Mouse (Mus musculus) cortical plate, adult 2 months (tissue): ENCODE data around the gene Pbx1. TPM values are rescaled to one million over a fixed set of nuclear protein-coding genes. Genes with fewer than 3 reads are reported as not detected.

Experiments
- H3K27ac ChIP-seq: fragments of 200-500 bp; 2 replicates; pipeline ENCODE4 v1.5.1; 2012; ENCODE audit warnings: low read length, control low read depth, inconsistent platforms; ENCODE audit not compliant: insufficient read depth
- H3K4me1 ChIP-seq: fragments of 200-500 bp; 2 replicates; pipeline ENCODE4 v1.6.1; 2011; ENCODE audit warnings: low read length; ENCODE audit not compliant: control insufficient read depth, insufficient read depth
- H3K4me3 ChIP-seq: fragments of 200-500 bp; 2 replicates; pipeline ENCODE4 v1.5.1; 2011; ENCODE audit warnings: mild to moderate bottlenecking, low read length, control low read depth; ENCODE audit not compliant: insufficient read depth
- CTCF ChIP-seq: fragments of 200-500 bp; IDR thresholded peaks from 2 replicates; pipeline ENCODE4 v1.5.1; 2011; ENCODE audit warnings: mild to moderate bottlenecking, control low read depth, low read length; ENCODE audit not compliant: insufficient read depth; ENCODE audit errors: extremely low read depth
- POLR2A ChIP-seq: fragments of 200-500 bp; IDR thresholded peaks from 2 replicates; pipeline ENCODE4 v1.6.1; 2011; ENCODE audit warnings: mild to moderate bottlenecking, low read length, control low read depth; ENCODE audit not compliant: insufficient read depth; ENCODE audit errors: extremely low read depth
- polyA plus RNA-seq: library from polyadenylated mRNA; depleted of rRNA; stranded (reverse); fragments of >200 nt; gene quantifications from 2 replicates; pipeline ENCODE4 v1.2.3, GENCODE M21; 2012

Pbx1 gene
- polyA plus RNA-seq, 1 experiment: 65.5 TPM

- Histone ChIP-seq H3K4me3 (no peak overlapping the region), H3K4me1 (peaks cover 17% of the 10 kb centered on the region), H3K27ac (no peak overlapping the region)
- TF ChIP-seq CTCF: no peak
- TF ChIP-seq POLR2A: no peak
Observed at GRCm38 (mm10) chr1:168377650-168378049, 54.4 kb downstream of the Pbx1 start.

DNA sequence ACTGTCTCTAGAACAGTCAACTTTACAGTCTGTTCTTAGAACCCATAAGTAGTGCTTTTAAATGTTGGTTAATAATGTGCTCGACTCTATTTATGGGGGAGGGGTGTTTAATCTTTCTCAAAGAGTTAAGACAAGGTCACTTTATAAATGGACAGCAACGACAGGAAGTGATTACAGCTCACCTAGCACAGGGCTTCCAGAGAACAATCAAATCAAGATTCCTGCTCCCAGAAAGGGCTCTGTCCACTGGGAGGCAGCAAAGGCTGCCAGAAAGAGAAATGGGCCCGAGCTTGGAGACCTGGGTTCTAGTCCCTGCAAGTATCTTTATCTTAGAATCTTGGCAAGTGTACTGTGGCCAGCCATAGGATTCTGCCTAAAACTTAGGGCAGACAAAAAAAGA is 55.7 kb downstream of the Pbx1 start:
- no peak overlapping the region for H3K4me3 ChIP-seq
- no peak overlapping the region for H3K27ac ChIP-seq
- peaks cover 12% of the 10 kb centered on the region for H3K4me1 ChIP-seq
- TF ChIP-seq POLR2A (no peak), CTCF (peak; percentile 25; the same call in 1 of the 2 replicates)

DNA sequence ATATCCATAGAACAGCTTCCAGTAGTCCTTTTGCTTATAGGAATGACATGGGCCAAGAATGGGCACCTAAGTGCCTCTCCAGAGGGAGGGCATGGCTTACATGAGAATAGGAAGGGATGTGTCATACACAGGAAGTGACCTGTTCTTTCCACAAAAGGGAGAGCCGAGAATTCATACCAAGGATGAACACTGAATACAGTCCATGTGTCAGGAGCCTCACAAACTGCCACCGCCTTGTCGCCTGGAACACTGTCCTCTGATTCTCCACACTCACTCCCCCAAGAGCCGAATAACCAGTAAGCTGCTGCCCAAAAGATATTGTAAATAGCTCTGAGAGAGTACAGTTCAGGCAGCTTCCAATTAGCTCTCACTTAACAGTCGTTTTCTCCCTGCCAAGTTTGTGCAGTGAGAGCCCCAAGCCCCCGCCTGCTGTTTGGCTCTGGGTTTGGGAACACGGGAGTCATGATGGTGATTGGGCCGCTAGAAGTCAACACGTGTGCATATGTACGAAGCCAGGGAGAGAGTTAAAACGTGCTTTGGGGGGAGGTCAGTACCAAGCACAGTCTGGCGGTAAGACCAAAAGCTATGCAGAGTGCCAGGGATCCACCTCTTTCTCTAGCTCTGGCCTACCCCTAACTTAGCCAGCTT is 57.0 kb downstream of the Pbx1 start:
- Histone ChIP-seq H3K4me3 (no peak overlapping the region), H3K27ac (no peak overlapping the region), H3K4me1 (peaks cover 6% of the 10 kb centered on the region)
- TF ChIP-seq CTCF (no peak), POLR2A (no peak)

DNA sequence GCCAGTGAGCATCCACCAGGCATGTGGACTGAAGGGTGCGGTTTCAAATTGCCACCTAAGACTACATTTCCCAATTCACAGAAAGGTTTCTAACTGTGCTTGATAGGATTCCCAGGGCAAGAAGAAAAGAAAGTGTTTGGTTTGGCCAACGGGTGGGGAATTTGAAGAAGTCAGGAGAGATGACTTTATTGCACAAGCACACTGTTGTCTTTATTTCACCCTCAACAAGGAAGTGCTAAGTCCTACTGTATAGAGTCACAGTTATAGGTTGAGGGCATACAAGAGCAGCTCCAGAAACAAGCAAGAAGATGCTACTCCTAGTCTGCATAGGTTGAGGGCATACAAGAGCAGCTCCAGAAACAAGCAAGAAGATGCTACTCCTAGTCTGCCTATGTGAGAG is 60.0 kb downstream of the Pbx1 start:
- no peak overlapping the region for H3K4me3 ChIP-seq
- no peak overlapping the region for H3K27ac ChIP-seq
- TF ChIP-seq CTCF (no peak), POLR2A (no peak)
- H3K4me1 ChIP-seq: peaks cover 3% of the 10 kb centered on the region; the same call in 1 of the 2 replicates

DNA sequence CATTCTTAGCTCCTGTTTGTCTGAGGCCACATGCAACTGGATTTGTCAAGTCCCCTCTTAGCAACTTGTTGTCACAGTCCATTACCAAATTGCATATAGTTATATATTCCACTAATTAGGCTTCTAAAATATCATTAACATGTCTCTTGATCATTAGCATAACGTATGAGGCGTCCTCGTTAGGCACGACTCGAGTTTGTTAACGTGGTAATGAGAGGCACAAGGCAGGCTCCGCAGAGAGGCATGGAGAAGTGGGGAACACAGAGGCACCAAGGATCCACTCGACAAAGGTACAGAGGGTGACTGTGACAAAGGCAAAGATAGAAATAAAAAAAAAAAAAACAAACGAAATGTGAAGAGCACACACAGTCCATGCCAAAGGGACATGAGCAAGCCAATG is 61.1 kb downstream of the Pbx1 start:
- Histone ChIP-seq H3K4me3 (no peak overlapping the region), H3K4me1 (peaks cover 2% of the 10 kb centered on the region; the same call in 1 of the 2 replicates), H3K27ac (no peak overlapping the region)
- TF ChIP-seq CTCF (no peak), POLR2A (no peak)

DNA sequence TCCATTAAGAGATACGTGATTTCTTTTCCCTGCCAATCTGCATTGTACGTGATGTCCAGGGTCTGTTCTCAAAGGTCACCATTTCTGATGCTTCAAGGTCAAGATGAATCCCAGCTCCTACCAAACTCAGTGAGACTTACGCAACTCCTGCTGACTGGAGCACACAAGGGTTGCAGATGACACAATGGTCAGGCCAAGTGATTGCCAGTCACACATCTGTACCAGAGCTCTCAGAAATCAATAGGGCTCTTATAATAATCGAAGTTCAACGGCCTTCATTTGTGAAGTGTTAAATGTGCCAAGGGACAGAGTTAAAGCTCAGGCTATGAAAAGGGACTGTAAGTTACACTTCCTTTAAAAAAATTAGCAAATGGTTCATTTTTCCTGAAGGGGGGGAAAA is 65.8 kb downstream of the Pbx1 start:
- H3K27ac ChIP-seq: no peak overlapping the region
- H3K4me1 ChIP-seq: peaks cover 7% of the 10 kb centered on the region
- no peak for TF ChIP-seq POLR2A
- no peak for TF ChIP-seq CTCF
- no peak overlapping the region for H3K4me3 ChIP-seq

DNA sequence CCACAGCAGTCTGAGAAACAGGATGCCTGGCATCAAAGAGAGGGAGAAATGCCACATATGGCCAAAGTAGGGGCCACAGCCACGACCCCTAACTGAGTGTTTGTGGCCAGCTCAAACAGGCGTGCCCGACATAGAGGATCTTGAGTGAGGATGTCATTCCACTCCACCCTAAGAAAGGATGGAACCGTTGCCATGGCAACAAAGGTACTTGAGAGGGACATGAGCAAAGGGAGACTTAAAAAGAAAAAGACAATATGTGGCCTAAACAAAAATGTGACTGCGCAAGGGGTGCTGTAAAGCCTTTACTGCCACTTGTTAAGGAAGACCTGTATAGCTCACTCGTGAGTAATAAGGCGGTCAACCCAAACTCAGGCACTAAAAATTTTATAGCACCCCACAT is 67.7 kb downstream of the Pbx1 start:
- Histone ChIP-seq H3K4me1 (peaks cover 7% of the 10 kb centered on the region), H3K27ac (no peak overlapping the region), H3K4me3 (no peak overlapping the region)
- TF ChIP-seq POLR2A (no peak), CTCF (no peak)

DNA sequence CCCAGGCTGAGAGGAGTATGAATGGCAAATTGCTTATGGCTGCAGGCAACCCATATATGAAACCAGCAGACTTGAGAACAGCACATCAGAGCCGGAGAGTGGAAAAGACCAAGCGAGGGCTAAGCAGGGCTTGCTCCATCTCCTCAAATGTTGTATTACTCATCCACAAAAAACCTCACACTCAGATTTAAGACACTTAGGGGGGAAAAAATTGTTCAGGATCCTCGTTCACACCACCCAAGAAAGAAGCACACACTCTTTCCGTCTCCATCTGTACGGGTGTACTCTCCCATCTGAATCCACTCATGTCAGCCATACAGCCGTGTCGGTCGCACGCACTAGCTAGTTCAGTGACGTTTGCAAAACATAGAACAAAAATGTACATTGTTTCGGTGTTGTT is 69.0 kb downstream of the Pbx1 start:
- TF ChIP-seq POLR2A (no peak), CTCF (no peak)
- no peak overlapping the region for H3K27ac ChIP-seq
- peaks cover 9% of the 10 kb centered on the region for H3K4me1 ChIP-seq
- H3K4me3 ChIP-seq: no peak overlapping the region

- TF ChIP-seq POLR2A (no peak), CTCF (no peak)
- Histone ChIP-seq H3K4me1 (peaks cover 11% of the 10 kb centered on the region), H3K27ac (no peak overlapping the region), H3K4me3 (no peak overlapping the region)
Observed at GRCm38 (mm10) chr1:168362464-168362863, 69.6 kb downstream of the Pbx1 start.
